Mouse (Mus musculus) ovary, adult 2 months (tissue): ENCODE measurements around the gene Serinc2. TPM values are rescaled to one million over a fixed set of nuclear protein-coding genes. Genes with fewer than 3 reads are reported as not detected.

Source experiments
- polyA plus RNA-seq: library from polyadenylated mRNA; depleted of rRNA; stranded (reverse); fragments of >200 nt; gene quantifications from 2 replicates; pipeline ENCODE4 v1.2.3, GENCODE M21; 2012; rRNA removed

Gene Serinc2
- 40.8 and 41.5 TPM in 2 replicates for polyA plus RNA-seq

DNA sequence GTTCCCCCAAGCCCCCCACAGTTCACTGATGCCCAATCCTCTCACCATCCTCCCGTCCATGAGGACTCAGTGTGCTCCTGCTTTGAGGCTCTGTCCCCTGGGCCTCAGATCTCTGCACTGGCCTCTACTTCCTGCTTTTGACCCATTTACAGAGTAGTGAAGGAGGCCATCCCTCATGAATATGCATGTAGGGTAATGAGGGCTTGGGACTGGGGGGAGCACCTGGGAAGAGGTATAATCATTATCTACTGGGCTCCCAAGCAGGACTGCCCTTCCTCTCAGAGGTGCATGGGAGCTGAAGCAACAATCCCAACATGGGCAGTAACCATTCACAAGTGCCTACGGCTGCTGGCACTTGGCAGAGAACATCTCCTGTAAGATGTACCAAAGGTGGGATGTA lies at the start of gene Serinc2:
Gene Serinc2 (minus strand): TSS at position 101 of the 400 bp plus-strand sequence.

DNA sequence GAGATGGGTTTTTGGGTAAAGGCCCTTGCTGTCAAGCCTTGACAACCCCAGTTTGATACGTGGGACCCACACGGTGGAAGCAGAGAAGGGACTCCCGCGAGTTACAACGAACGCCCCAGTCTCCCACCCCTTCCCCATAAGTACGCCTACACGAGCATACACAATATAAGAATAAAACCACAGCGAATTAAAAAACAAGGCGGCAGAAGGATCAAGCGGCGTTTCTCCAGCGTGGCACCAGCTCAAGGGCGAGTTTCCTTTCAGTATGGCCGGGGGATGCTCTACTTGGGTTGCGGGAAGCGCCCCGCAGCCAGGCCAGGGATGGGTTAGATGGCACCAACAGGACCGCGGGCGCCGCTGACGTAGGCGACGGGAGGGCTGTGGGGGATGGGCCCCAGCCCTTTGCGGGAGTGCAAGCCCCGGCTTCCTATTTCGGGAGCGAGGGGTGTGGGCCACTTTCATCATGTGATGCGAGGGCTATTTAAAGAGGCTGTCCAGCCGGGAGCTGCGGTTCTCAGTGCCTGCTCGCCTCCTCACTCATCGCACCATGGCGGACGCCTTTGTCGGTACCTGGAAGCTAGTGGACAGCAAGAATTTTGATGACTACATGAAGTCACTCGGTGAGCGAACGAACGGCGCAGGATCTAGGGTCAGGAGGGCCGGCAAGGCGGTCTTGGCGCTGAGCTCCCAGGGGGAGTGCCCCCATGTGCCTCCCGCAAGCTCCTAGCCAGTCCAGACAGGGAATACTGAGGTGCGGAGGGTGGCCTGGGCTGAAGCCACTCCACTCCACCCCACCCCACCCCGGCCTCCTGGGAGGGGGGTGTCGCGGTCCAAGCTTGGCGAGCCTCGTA lies 29.5 kb upstream of the Serinc2 start, which contains the start of the genes Fabp3 and Gm10570:
Gene Fabp3 (plus strand): TSS at position 365 of the 851 bp plus-strand sequence.
Gene Gm10570 (minus strand): TSS at position 444 of the 851 bp plus-strand sequence.

GRCm38 (mm10) chr4:130222179-130222578 lies 56.8 kb downstream of the Serinc2 start, which contains the start of gene Gm853:
Gene Gm853 (minus strand): TSS chr4:130222401.

Other genes starting within 250 kb of the Serinc2 start
- 74.1 and 98.7 TPM in 2 replicates for gene Col16a1, start 231.4 kb downstream of the Serinc2 start, polyA plus RNA-seq
- 132 and 135 TPM in 2 replicates for gene Pef1, start 176.6 kb downstream of the Serinc2 start, polyA plus RNA-seq
- gene Hcrtr1, start 139.8 kb downstream of the Serinc2 start, polyA plus RNA-seq, result 1.1 and 2.0 TPM in 2 replicates
- 120 and 135 TPM in 2 replicates for gene Tinagl1, start 104.1 kb downstream of the Serinc2 start, polyA plus RNA-seq
- gene Gm853, start 56.8 kb downstream of the Serinc2 start, polyA plus RNA-seq, result not detected in 2 replicates
- gene Fabp3, start 29.4 kb upstream of the Serinc2 start, polyA plus RNA-seq, result 79.3 and 94.3 TPM in 2 replicates
- gene Gm10570, start 29.5 kb upstream of the Serinc2 start, polyA plus RNA-seq, result not detected in 2 replicates
- 24.8 and 26.9 TPM in 2 replicates for gene Zcchc17, start 80.7 kb upstream of the Serinc2 start, polyA plus RNA-seq
- 41.8 and 52.8 TPM in 2 replicates for gene Snrnp40, start 80.9 kb upstream of the Serinc2 start, polyA plus RNA-seq